Mouse (Mus musculus): ENCODE data around the gene Top3a. TPM values are rescaled to one million over a fixed set of nuclear protein-coding genes. Genes with fewer than 3 reads are reported as not detected.

The Top3a gene
- polyA plus RNA-seq, 1 experiment from 2014 or later: 5.5 TPM

DNA sequence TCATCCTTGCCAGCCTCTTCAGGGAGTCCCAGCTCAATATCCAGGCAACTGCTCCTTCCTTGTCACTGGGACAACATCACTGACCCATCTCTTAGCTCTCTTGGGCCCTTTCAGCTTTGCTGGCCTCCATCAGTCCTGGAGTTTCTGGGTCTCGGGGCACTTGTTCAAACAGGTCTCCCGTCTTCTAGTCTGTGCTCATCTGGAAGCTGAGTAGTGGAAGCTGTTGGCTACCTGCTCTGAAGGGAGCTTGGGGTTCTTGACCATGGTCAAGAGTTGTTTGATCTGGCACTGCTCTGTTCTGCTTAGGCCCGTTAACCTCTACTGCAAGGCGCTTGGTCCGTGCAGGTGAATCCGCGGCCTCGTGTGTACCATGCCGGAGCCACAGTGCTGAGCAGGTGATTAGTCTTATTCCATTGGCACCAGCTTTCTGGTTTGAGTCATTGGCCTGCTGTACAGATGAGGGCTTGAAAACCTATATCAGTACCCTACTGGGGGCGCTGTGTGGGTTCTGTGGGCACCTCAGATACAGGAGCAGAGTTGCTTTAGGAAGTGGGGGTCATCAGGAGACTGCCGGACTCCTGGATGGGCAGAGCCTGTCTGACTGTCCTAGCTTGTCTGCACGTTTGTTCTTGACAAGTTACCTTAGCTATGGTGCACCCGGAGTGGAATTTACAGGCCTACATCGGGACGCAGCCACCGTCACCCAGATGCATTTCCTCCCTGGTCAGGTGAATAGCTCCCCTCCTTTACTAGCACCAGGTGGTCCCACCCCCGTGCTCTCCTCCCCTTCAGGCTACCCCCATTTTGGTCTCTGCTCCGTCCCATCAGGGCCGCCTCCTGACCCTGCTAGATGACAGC, 72.9 kb downstream of the Top3a start:
- H3K4me2 ChIP-seq (ENCODE audit: low read depth, low read length): no peak overlapping the region
- H3K9me3 ChIP-seq (replicated peaks; ENCODE audit: control insufficient read depth, low read length): no peaks in the 10 kb centered on the region
- no peak for ATAC-seq (ENCODE audit: low read depth)
- H3K4me3 ChIP-seq (ENCODE audit: low read depth, low read length): no peak overlapping the region
- H3K27ac ChIP-seq (ENCODE audit: low read length): no peak overlapping the region
- peaks cover 12% of the 10 kb centered on the region for H3K4me1 ChIP-seq (ENCODE audit: control insufficient read depth, low read depth, low read length)
- H3K36me3 ChIP-seq (ENCODE audit: control insufficient read depth, insufficient read depth): peaks cover 22% of the 10 kb centered on the region
- H3K27me3 ChIP-seq (ENCODE audit: control insufficient read depth, insufficient read depth, low read depth, low read length): no peaks in the 10 kb centered on the region
- H3K9ac ChIP-seq (ENCODE audit: low read depth, low read length): no peak overlapping the region
- WGBS (ENCODE audit: insufficient replicate concordance): 82% methylated on average over 19 of the region's 19 CpGs

DNA sequence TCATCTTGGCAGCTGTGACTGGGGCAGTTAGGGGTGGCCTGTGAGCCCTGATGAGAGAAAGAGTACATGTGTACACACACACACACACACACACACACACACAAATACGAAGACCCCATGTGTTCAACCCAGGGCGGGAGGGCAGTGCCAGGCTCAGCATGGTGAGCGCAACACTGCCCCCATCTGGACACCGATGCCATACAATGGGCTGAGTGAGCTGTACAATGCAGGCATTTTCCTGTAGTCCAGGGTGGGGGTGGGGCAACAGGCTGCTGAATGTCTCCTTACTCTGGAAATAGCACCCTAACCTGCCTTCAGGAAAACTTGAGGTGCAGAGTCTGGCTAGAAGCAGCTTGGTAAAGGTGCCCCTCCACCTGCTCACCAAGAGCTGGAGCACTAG, 74.0 kb downstream of the Top3a start:
- 49% methylated on average over 4 of the region's 4 CpGs for WGBS (ENCODE audit: insufficient replicate concordance)
- Histone ChIP-seq H3K4me3 (ENCODE audit: low read depth, low read length) (no peak overlapping the region), H3K27ac (ENCODE audit: low read length) (no peak overlapping the region), H3K4me1 (ENCODE audit: control insufficient read depth, low read depth, low read length) (peaks cover 21% of the 10 kb centered on the region), H3K9ac (ENCODE audit: low read depth, low read length) (no peak overlapping the region), H3K36me3 (ENCODE audit: control insufficient read depth, insufficient read depth) (peaks cover 20% of the 10 kb centered on the region), H3K9me3 (replicated peaks; ENCODE audit: control insufficient read depth, low read length) (no peaks in the 10 kb centered on the region), H3K27me3 (ENCODE audit: control insufficient read depth, insufficient read depth, low read depth, low read length) (no peaks in the 10 kb centered on the region), H3K4me2 (ENCODE audit: low read depth, low read length) (no peak overlapping the region)
- no peak for ATAC-seq (ENCODE audit: low read depth)

DNA sequence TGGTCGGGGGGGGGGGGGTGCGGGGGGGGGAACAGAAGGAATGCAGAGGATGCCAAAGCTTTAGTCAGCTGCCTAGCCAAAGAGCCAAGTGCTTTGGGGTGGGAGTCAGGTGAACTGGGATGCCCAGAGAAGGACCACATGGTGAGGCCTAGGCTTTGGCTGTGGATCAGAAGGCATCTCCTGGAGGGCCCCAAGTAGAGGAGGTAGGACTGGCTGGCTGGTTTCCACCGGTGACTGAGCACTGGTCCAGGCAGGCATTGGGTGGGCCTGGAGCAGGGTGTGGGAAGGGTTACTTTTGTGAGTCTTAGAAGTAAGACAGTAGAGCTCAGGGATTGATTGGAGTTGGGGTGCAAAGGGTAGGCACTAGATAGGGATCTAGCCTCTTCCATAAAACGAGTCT, 75.6 kb downstream of the Top3a start:
- Histone ChIP-seq H3K27me3 (ENCODE audit: control insufficient read depth, insufficient read depth, low read depth, low read length) (no peaks in the 10 kb centered on the region), H3K9ac (ENCODE audit: low read depth, low read length) (no peak overlapping the region), H3K36me3 (ENCODE audit: control insufficient read depth, insufficient read depth) (peaks cover 12% of the 10 kb centered on the region), H3K4me1 (ENCODE audit: control insufficient read depth, low read depth, low read length) (peaks cover 21% of the 10 kb centered on the region), H3K27ac (ENCODE audit: low read length) (no peak overlapping the region), H3K4me3 (ENCODE audit: low read depth, low read length) (no peak overlapping the region), H3K4me2 (ENCODE audit: low read depth, low read length) (no peak overlapping the region), H3K9me3 (replicated peaks; ENCODE audit: control insufficient read depth, low read length) (no peaks in the 10 kb centered on the region)
- WGBS (ENCODE audit: insufficient replicate concordance): 66% methylated on average over 2 of the region's 4 CpGs
- ATAC-seq (ENCODE audit: low read depth): no peak

DNA sequence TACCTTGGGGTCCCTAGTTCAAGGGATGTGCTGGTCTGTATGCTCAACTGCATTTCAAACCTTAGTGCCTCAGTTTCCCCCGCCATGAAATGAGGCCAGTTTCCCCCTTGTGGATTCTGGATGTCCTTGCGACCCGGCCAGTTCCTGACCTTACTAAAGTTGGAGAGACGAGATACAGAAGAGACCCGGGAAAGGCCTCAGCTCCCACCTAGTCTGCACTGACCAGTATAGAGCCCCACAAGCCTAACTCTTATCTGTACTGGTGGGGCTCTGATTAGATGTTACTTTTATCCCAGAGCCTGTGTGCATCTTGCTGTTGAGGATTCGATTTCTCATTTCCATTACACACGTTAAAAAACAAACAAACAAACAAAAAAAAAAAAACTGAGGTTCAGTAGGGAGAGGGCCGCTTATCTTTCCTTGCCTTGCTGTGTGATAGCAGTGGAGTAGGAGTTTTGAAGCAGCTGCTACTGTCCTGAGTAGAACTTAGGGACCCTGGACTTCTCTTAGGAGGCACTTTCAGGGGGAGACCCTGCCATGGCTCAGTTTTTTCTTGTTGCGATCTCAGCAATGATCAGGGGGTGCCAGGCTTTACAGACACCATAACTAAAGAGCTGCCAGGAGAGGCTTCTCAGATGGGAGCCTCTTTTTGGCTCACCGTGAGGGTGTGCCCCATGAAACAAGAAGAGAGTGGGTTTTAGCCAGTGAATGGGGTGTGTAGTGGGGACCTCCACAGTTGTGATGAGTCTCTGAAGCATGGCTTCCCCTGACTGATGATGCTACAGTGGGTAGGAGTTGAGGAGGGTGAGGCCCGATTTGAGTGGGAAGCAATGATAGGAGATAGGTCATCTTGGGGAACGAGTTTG, 76.6 kb downstream of the Top3a start:
- ATAC-seq (ENCODE audit: low read depth): no peak
- Histone ChIP-seq H3K4me2 (ENCODE audit: low read depth, low read length) (peak overlapping the region; percentile 66), H3K27ac (ENCODE audit: low read length) (peak overlapping the region; percentile 85; the same call in 1 of the 2 replicates), H3K27me3 (ENCODE audit: control insufficient read depth, insufficient read depth, low read depth, low read length) (no peaks in the 10 kb centered on the region), H3K36me3 (ENCODE audit: control insufficient read depth, insufficient read depth) (peaks cover 1% of the 10 kb centered on the region; the same call in 1 of the 2 replicates), H3K9ac (ENCODE audit: low read depth, low read length) (peak overlapping the region; percentile 90), H3K9me3 (replicated peaks; ENCODE audit: control insufficient read depth, low read length) (no peaks in the 10 kb centered on the region), H3K4me3 (ENCODE audit: low read depth, low read length) (peak overlapping the region; percentile 81), H3K4me1 (ENCODE audit: control insufficient read depth, low read depth, low read length) (peaks cover 21% of the 10 kb centered on the region)
- 19% methylated on average over 12 of the region's 12 CpGs for WGBS (ENCODE audit: insufficient replicate concordance)

DNA sequence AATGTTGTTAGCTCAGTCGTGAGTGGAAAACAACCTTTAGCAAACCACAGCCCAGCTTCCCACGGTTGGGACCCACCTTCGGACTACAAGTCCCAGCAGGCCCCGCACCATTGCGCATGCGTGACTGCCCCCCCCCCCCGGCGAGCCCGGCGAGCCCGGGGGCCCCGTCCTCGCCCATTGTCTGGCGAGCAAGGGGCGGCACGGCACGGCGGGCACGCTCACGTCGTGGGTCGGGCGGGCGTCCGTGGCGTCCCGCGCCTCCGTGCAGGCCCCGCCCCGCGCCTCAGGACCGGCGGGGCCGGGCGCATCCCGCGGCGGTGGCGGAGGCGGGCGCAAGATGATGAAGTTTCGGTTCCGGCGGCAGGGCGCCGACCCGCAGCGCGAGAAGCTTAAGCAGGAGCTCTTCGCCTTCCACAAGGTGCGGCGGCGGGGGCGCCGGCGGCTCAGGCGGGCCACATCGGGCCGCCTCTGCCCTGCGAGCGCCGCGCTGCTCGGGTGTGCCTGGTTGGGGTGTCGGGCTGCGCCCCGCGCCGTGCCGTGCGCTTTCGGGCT, 77.6 kb downstream of the Top3a start, which contains the start of gene Llgl1:
TSS of gene Llgl1 (plus strand) at position 200 of the 552 bp plus-strand sequence.
- no peaks in the 10 kb centered on the region for H3K9me3 ChIP-seq (replicated peaks; ENCODE audit: control insufficient read depth, low read length)
- peak within 1 kb of the TSS; percentile 66 for H3K4me2 ChIP-seq (ENCODE audit: low read depth, low read length)
- H3K4me1 ChIP-seq (ENCODE audit: control insufficient read depth, low read depth, low read length): peaks cover 21% of the 10 kb centered on the region
- H3K27ac ChIP-seq (ENCODE audit: low read length): peak within 1 kb of the TSS; percentile 85
- peak within 1 kb of the TSS; percentile 81 for H3K4me3 ChIP-seq (ENCODE audit: low read depth, low read length)
- H3K36me3 ChIP-seq (ENCODE audit: control insufficient read depth, insufficient read depth): no peaks in the 10 kb centered on the region
- H3K9ac ChIP-seq (ENCODE audit: low read depth, low read length): peak within 1 kb of the TSS; percentile 90
- peak; percentile 92 for ATAC-seq (ENCODE audit: low read depth)
- WGBS (ENCODE audit: insufficient replicate concordance): under 1% methylated on average over 67 of the region's 73 CpGs
- H3K27me3 ChIP-seq (ENCODE audit: control insufficient read depth, insufficient read depth, low read depth, low read length): no peaks in the 10 kb centered on the region

DNA sequence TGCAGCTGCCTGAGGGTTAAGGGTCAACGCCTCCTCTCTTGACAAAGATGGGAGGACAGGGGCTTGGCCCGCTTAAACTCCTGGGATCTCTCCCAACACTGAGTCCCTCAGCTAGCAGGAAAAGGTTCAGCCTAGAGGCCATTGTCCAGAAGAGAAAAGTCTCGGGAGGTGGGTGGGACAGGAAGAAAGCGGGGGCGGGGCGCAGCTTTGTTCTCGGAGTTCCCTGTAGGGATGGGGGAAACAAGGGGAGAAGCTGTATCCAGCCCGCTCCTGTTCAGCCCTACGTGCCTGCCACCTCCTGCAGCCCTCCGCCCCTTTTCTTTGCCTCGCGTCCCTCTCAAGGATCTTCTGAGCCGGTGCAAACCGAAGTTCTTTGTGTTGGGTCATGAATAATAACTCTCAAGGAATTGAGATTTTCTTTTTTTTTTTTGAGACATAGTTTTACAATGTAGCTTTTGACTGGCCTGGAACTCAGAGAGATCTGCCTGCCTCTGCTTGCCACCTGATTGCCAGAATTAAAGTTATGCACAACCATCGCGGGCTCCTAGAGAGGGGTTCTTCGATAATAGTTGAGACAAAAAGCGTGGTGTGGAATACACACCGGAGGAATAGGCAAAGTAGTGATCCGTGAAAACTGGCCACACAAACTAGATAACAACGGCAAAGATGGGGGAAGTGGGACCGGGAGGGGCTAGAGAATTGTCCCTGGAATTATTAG, 78.2 kb downstream of the Top3a start:
- peaks cover 21% of the 10 kb centered on the region for H3K4me1 ChIP-seq (ENCODE audit: control insufficient read depth, low read depth, low read length)
- H3K4me2 ChIP-seq (ENCODE audit: low read depth, low read length): peak overlapping the region; percentile 66
- H3K27me3 ChIP-seq (ENCODE audit: control insufficient read depth, insufficient read depth, low read depth, low read length): no peaks in the 10 kb centered on the region
- H3K36me3 ChIP-seq (ENCODE audit: control insufficient read depth, insufficient read depth): no peaks in the 10 kb centered on the region
- no peaks in the 10 kb centered on the region for H3K9me3 ChIP-seq (replicated peaks; ENCODE audit: control insufficient read depth, low read length)
- peak overlapping the region; percentile 90 for H3K9ac ChIP-seq (ENCODE audit: low read depth, low read length)
- ATAC-seq (ENCODE audit: low read depth): 0 out of 2 replicates have a peak, but pooled peaks have one; percentile 1
- H3K4me3 ChIP-seq (ENCODE audit: low read depth, low read length): peak overlapping the region; percentile 81
- H3K27ac ChIP-seq (ENCODE audit: low read length): peak overlapping the region; percentile 63
- 4% methylated on average over 22 of the region's 22 CpGs for WGBS (ENCODE audit: insufficient replicate concordance)

DNA sequence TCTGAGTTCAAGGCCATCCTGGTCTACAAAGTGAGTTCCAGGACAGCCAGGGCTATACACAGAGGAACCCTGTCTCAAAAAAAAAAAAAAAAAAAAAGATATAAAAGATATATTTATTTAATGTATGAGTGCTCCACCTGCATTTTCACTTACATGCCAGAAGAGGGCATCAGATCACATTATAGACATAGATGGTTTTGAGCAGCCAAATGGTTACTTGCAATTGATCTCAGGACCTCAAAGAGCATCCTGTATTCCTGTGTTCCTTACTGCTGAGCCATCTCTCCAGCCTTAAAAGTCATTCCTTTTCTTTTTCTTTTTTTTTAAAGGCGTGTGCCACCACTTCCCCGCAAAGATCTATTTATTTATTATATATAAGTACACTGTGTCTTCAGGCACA, 79.6 kb downstream of the Top3a start:
- no peaks in the 10 kb centered on the region for H3K27me3 ChIP-seq (ENCODE audit: control insufficient read depth, insufficient read depth, low read depth, low read length)
- no peak overlapping the region for H3K27ac ChIP-seq (ENCODE audit: low read length)
- peaks cover 21% of the 10 kb centered on the region for H3K4me1 ChIP-seq (ENCODE audit: control insufficient read depth, low read depth, low read length)
- WGBS (ENCODE audit: insufficient replicate concordance): 53% methylated on average over 2 of the region's 2 CpGs
- no peak for ATAC-seq (ENCODE audit: low read depth)
- no peaks in the 10 kb centered on the region for H3K36me3 ChIP-seq (ENCODE audit: control insufficient read depth, insufficient read depth)
- no peak overlapping the region for H3K4me3 ChIP-seq (ENCODE audit: low read depth, low read length)
- H3K9ac ChIP-seq (ENCODE audit: low read depth, low read length): no peak overlapping the region
- H3K4me2 ChIP-seq (ENCODE audit: low read depth, low read length): no peak overlapping the region
- no peaks in the 10 kb centered on the region for H3K9me3 ChIP-seq (replicated peaks; ENCODE audit: control insufficient read depth, low read length)

DNA sequence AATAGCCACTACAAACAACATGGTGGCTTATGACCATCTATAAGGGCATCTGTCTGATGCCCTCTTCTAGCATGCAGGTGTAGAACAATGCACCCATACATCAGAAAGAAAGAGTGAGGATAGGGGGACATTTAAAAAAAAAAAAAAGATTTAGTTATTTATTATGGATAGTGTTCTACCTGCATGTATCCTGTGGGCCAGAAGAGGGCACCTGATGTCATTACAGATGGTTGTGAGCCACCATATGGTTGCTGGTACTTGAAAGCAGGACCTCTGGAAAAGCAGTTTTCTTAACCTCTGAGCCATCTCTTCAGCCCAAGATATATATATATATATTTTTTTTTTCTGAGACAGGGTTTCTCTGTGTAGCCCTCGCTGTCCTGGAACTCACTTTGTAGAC, 81.0 kb downstream of the Top3a start:
- Histone ChIP-seq H3K4me3 (ENCODE audit: low read depth, low read length) (no peak overlapping the region), H3K27me3 (ENCODE audit: control insufficient read depth, insufficient read depth, low read depth, low read length) (no peaks in the 10 kb centered on the region), H3K4me1 (ENCODE audit: control insufficient read depth, low read depth, low read length) (peaks cover 19% of the 10 kb centered on the region), H3K4me2 (ENCODE audit: low read depth, low read length) (no peak overlapping the region), H3K36me3 (ENCODE audit: control insufficient read depth, insufficient read depth) (no peaks in the 10 kb centered on the region), H3K27ac (ENCODE audit: low read length) (no peak overlapping the region), H3K9me3 (replicated peaks; ENCODE audit: control insufficient read depth, low read length) (no peaks in the 10 kb centered on the region), H3K9ac (ENCODE audit: low read depth, low read length) (no peak overlapping the region)
- no peak for ATAC-seq (ENCODE audit: low read depth)
- WGBS (ENCODE audit: insufficient replicate concordance): 69% methylated on average over 1 of the region's 1 CpGs
